Mouse (Mus musculus): ENCODE measurements at regions not wholly inside any gene's neighbourhood (a gene's known extent, or its start where the extent isn't known, plus 50 kb on each side); places are given as distances from the start of the nearest gene placed in this dataset.

- DNase-seq (ENCODE audit: low read depth, low spot score): no peak
Observed at GRCm38 (mm10) chr13:72023666-72024065, 60.1 kb upstream of the Irx1 start.

GRCm38 (mm10) chr13:72043930-72044470 lies 80.5 kb upstream of the Irx1 start:
- no peak for DNase-seq (ENCODE audit: low read depth, low spot score)

- DNase-seq (ENCODE audit: low read depth, low spot score): no peak
Observed at GRCm38 (mm10) chr13:72056469-72056868, 92.9 kb upstream of the Irx1 start.

GRCm38 (mm10) chr13:72061659-72062058 lies 98.1 kb upstream of the Irx1 start:
- no peak for DNase-seq (ENCODE audit: low read depth, low spot score)

- no peak for DNase-seq (ENCODE audit: low read depth, low spot score)
Observed at GRCm38 (mm10) chr13:72063278-72063761, 99.8 kb upstream of the Irx1 start.

- DNase-seq (ENCODE audit: low read depth, low spot score): peak; percentile 6
Observed at GRCm38 (mm10) chr13:72096585-72096984, 133.1 kb upstream of the Irx1 start.

GRCm38 (mm10) chr13:72097268-72097667 lies 133.7 kb upstream of the Irx1 start:
- no peak for DNase-seq (ENCODE audit: low read depth, low spot score)

- DNase-seq (ENCODE audit: low read depth, low spot score): no peak
Observed at GRCm38 (mm10) chr13:72097811-72098210, 134.3 kb upstream of the Irx1 start.

- DNase-seq (ENCODE audit: low read depth, low spot score): no peak
Observed at GRCm38 (mm10) chr13:72100741-72101140, 137.2 kb upstream of the Irx1 start.

GRCm38 (mm10) chr13:72108666-72109065 lies 145.1 kb upstream of the Irx1 start:
- no peak for DNase-seq (ENCODE audit: low read depth, low spot score)

- DNase-seq (ENCODE audit: low read depth, low spot score): no peak
Observed at GRCm38 (mm10) chr13:72113942-72114341, 150.4 kb upstream of the Irx1 start.

GRCm38 (mm10) chr13:72114776-72115663 lies 151.5 kb upstream of the Irx1 start:
- no peak for DNase-seq (ENCODE audit: low read depth, low spot score)

GRCm38 (mm10) chr13:72120467-72120866 lies 156.9 kb upstream of the Irx1 start:
- no peak for DNase-seq (ENCODE audit: low read depth, low spot score)

GRCm38 (mm10) chr13:72120911-72121553 lies 157.5 kb upstream of the Irx1 start:
- DNase-seq (ENCODE audit: low read depth, low spot score): no peak

GRCm38 (mm10) chr13:72121554-72122229 lies 158.2 kb upstream of the Irx1 start:
- peak; percentile 2 for DNase-seq (ENCODE audit: low read depth, low spot score)

- DNase-seq (ENCODE audit: low read depth, low spot score): peak; percentile 3
Observed at GRCm38 (mm10) chr13:72122230-72122627, 158.7 kb upstream of the Irx1 start.

GRCm38 (mm10) chr13:72128306-72128705 lies 164.8 kb upstream of the Irx1 start:
- DNase-seq (ENCODE audit: low read depth, low spot score): no peak

- DNase-seq (ENCODE audit: low read depth, low spot score): no peak
Observed at GRCm38 (mm10) chr13:72131341-72131740, 167.8 kb upstream of the Irx1 start.

- peak; percentile 2 for DNase-seq (ENCODE audit: low read depth, low spot score)
Observed at GRCm38 (mm10) chr13:72134101-72134768, 170.7 kb upstream of the Irx1 start.

GRCm38 (mm10) chr13:72166225-72166624 lies 202.7 kb upstream of the Irx1 start:
- no peak for DNase-seq (ENCODE audit: low read depth, low spot score)

GRCm38 (mm10) chr13:72167434-72167833 lies 203.9 kb upstream of the Irx1 start:
- no peak for DNase-seq (ENCODE audit: low read depth, low spot score)
